Mouse (Mus musculus): ENCODE data around the gene Tas1r1. TPM values are rescaled to one million over a fixed set of nuclear protein-coding genes. Genes with fewer than 3 reads are reported as not detected.
A peak's percentile ranks its signal among the peaks of the same experiment; 100 is the strongest.
"Not testable (repeated sequence)": the region's sequence is repeated elsewhere in the genome, so short reads cannot be mapped to it uniquely, and the experiment has no call there.

Tas1r1 gene
- polyA plus RNA-seq, 1 experiment from 2014 or later = 2.1 TPM

DNA sequence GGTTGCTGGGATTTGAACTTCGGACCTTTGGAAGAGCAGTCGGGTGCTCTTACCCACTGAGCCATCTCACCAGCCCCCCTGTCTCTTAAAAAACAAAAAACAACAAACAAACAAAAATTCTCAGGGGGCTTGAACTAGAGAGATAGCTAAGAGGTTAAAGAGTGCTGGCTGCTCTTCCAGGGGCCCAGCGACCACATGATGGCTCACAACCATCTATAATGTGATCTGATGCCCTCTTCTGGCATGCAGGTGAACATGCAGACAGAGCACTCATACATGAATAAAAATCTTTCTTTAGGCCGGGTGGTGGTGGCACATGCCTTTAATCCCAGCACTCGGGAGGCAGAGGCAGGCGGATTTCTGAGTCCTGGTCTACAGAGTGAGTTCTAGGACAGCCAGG, 1.9 kb downstream of the Tas1r1 start:
- not testable (repeated sequence) for H3K9me3 ChIP-seq (replicated peaks; ENCODE audit: control insufficient read depth, low read length, poor library complexity, severe bottlenecking); H3K4me3 ChIP-seq (ENCODE audit: low read depth, low read length); H3K27me3 ChIP-seq (ENCODE audit: control insufficient read depth, insufficient read depth, low read depth, low read length); H3K36me3 ChIP-seq (ENCODE audit: control insufficient read depth, insufficient read depth, low read length); H3K27ac ChIP-seq (ENCODE audit: low read length); ATAC-seq; H3K9ac ChIP-seq (ENCODE audit: low read depth, low read length); H3K4me1 ChIP-seq (ENCODE audit: control insufficient read depth, insufficient read depth, low read length); H3K4me2 ChIP-seq (ENCODE audit: low read length)
- 89% methylated on average over 6 of the region's 6 CpGs for WGBS

GRCm38 (mm10) chr4:152032922-152033321, 5.4 kb downstream of the Tas1r1 start:
- no peak for ATAC-seq
- peaks cover 16% of the 10 kb centered on the region for H3K4me1 ChIP-seq (ENCODE audit: control insufficient read depth, insufficient read depth, low read length)
- WGBS = 90% methylated on average over 13 of the region's 13 CpGs
- no peaks in the 10 kb centered on the region for H3K27me3 ChIP-seq (ENCODE audit: control insufficient read depth, insufficient read depth, low read depth, low read length)
- H3K27ac ChIP-seq (ENCODE audit: low read length) = no peak overlapping the region
- no peak overlapping the region for H3K9ac ChIP-seq (ENCODE audit: low read depth, low read length)
- H3K36me3 ChIP-seq (ENCODE audit: control insufficient read depth, insufficient read depth, low read length) = no peaks in the 10 kb centered on the region
- no peaks in the 10 kb centered on the region for H3K9me3 ChIP-seq (replicated peaks; ENCODE audit: control insufficient read depth, low read length, poor library complexity, severe bottlenecking)
- H3K4me2 ChIP-seq (ENCODE audit: low read length) = no peak overlapping the region
- no peak overlapping the region for H3K4me3 ChIP-seq (ENCODE audit: low read depth, low read length)

DNA sequence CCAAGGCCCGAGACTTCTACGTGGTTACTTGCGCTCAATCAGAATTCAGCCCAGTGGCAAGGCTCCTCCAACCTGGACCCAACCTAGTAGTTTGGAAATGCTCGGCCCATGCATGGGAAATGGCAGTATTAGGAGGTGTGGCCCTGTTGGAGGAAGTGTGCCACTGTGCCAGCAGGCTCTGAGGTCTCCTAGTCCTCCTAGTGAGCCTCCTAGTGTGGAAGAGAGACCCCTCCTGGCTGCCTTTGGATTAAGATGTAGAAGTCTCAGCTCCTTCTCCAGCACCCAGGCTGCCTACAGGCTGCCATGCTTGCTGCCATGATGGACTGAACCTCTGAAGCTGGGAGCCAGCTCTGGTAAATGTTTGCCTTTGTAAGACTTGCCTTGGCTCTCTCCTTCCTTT, 8.4 kb downstream of the Tas1r1 start:
- ATAC-seq = no peak
- 0 out of 2 replicates have a peak overlapping the region, but pooled peaks have one; percentile 3 for H3K4me2 ChIP-seq (ENCODE audit: low read length)
- no peak overlapping the region for H3K27ac ChIP-seq (ENCODE audit: low read length)
- WGBS = 62% methylated on average over 4 of the region's 4 CpGs
- H3K4me3 ChIP-seq (ENCODE audit: low read depth, low read length) = no peak overlapping the region
- peaks cover 36% of the 10 kb centered on the region for H3K4me1 ChIP-seq (ENCODE audit: control insufficient read depth, insufficient read depth, low read length)
- no peaks in the 10 kb centered on the region for H3K27me3 ChIP-seq (ENCODE audit: control insufficient read depth, insufficient read depth, low read depth, low read length)
- H3K36me3 ChIP-seq (ENCODE audit: control insufficient read depth, insufficient read depth, low read length) = no peaks in the 10 kb centered on the region
- no peak overlapping the region for H3K9ac ChIP-seq (ENCODE audit: low read depth, low read length)
- no peaks in the 10 kb centered on the region for H3K9me3 ChIP-seq (replicated peaks; ENCODE audit: control insufficient read depth, low read length, poor library complexity, severe bottlenecking)

- Histone ChIP-seq H3K27ac (ENCODE audit: low read length) (no peak overlapping the region), H3K9me3 (replicated peaks; ENCODE audit: control insufficient read depth, low read length, poor library complexity, severe bottlenecking) (no peaks in the 10 kb centered on the region), H3K4me3 (ENCODE audit: low read depth, low read length) (no peak overlapping the region), H3K36me3 (ENCODE audit: control insufficient read depth, insufficient read depth, low read length) (no peaks in the 10 kb centered on the region), H3K4me2 (ENCODE audit: low read length) (peak overlapping the region; percentile 93; the same call in 1 of the 2 replicates), H3K9ac (ENCODE audit: low read depth, low read length) (no peak overlapping the region), H3K27me3 (ENCODE audit: control insufficient read depth, insufficient read depth, low read depth, low read length) (no peaks in the 10 kb centered on the region), H3K4me1 (ENCODE audit: control insufficient read depth, insufficient read depth, low read length) (peaks cover 45% of the 10 kb centered on the region)
- 37% methylated on average over 5 of the region's 5 CpGs for WGBS
- no peak for ATAC-seq
Measured at GRCm38 (mm10) chr4:152029087-152029486, 9.3 kb downstream of the Tas1r1 start.

DNA sequence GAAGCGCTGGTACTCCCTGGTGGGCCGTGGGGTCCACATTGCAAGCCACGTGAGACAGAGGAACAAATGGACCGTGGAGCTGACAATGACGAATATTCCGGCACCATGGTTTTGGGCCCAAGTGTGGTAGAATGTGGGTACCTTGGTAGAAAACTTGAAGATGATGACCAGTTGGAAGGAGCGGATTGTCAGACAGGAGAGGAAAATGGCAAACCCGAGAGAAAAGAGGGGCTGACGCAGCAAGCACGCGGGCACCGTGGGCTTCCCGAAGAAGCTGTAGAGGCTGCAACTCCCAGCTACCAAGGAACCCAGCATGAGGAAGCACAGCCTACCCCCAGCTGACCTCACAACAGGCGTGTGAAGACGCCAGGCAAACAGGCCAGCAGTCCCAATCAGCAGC, 9.9 kb downstream of the Tas1r1 start:
- no peak for ATAC-seq
- peak overlapping the region; percentile 93 for H3K4me2 ChIP-seq (ENCODE audit: low read length)
- no peaks in the 10 kb centered on the region for H3K36me3 ChIP-seq (ENCODE audit: control insufficient read depth, insufficient read depth, low read length)
- no peaks in the 10 kb centered on the region for H3K27me3 ChIP-seq (ENCODE audit: control insufficient read depth, insufficient read depth, low read depth, low read length)
- H3K4me1 ChIP-seq (ENCODE audit: control insufficient read depth, insufficient read depth, low read length) = peaks cover 49% of the 10 kb centered on the region
- no peak overlapping the region for H3K27ac ChIP-seq (ENCODE audit: low read length)
- WGBS = 63% methylated on average over 15 of the region's 15 CpGs
- H3K4me3 ChIP-seq (ENCODE audit: low read depth, low read length) = peak overlapping the region; percentile 80
- H3K9me3 ChIP-seq (replicated peaks; ENCODE audit: control insufficient read depth, low read length, poor library complexity, severe bottlenecking) = no peaks in the 10 kb centered on the region
- H3K9ac ChIP-seq (ENCODE audit: low read depth, low read length) = peak overlapping the region; percentile 73

GRCm38 (mm10) chr4:152027524-152027923, 10.8 kb downstream of the Tas1r1 start, which contains the start of gene Zbtb48:
Zbtb48 (minus strand) TSS chr4:152027671.
- Histone ChIP-seq H3K4me2 (ENCODE audit: low read length) (peak within 1 kb of the TSS; percentile 99), H3K36me3 (ENCODE audit: control insufficient read depth, insufficient read depth, low read length) (peaks cover 8% of the 10 kb centered on the region; the same call in 1 of the 2 replicates), H3K4me3 (ENCODE audit: low read depth, low read length) (peak within 1 kb of the TSS; percentile 80), H3K4me1 (ENCODE audit: control insufficient read depth, insufficient read depth, low read length) (peaks cover 49% of the 10 kb centered on the region), H3K27me3 (ENCODE audit: control insufficient read depth, insufficient read depth, low read depth, low read length) (no peaks in the 10 kb centered on the region), H3K9me3 (replicated peaks; ENCODE audit: control insufficient read depth, low read length, poor library complexity, severe bottlenecking) (no peaks in the 10 kb centered on the region), H3K27ac (ENCODE audit: low read length) (peak within 1 kb of the TSS; percentile 79), H3K9ac (ENCODE audit: low read depth, low read length) (peak within 1 kb of the TSS; percentile 84)
- WGBS = 0% methylated on average over 34 of the region's 35 CpGs
- peak; percentile 98 for ATAC-seq

DNA sequence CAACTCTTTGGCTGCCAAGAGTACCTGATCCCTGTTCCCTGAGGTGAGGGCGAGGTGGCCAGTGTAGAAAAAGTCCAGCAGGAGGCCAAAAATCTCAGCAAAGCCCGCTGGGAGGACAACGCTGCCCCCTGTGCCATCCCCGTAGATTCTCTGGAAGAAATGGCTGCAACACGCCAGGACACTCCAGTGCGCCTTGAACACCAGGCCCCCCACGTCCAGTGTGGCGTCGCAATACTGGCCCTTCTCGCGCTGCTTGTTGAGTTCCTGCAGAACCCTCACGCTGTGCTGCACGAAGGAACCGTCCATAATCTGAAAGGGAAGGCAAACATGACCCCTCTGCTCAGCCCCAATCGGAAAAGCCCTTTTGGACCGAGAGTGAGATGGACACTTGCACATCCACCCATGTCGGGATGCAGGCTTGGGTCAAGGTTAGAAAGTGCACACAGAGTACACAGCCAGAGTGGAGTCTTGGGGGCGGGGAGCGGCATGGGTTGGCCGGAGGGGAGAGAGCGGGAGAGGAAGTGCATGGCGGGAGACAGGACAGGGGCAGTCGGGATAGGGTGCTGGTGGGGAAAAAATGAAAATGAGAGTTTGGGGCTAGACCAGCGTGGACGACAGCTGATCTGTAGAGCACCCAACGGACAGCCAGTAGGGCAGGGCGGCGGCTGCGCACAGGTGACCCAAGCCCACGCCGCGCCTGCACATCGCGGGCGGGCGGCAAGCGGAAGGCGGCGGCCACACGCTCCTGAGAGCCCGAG, 11.4 kb downstream of the Tas1r1 start:
- Histone ChIP-seq H3K27me3 (ENCODE audit: control insufficient read depth, insufficient read depth, low read depth, low read length) (no peaks in the 10 kb centered on the region), H3K36me3 (ENCODE audit: control insufficient read depth, insufficient read depth, low read length) (peaks cover 13% of the 10 kb centered on the region; the same call in 1 of the 2 replicates), H3K4me3 (ENCODE audit: low read depth, low read length) (peak overlapping the region; percentile 80), H3K27ac (ENCODE audit: low read length) (peak overlapping the region; percentile 79), H3K4me1 (ENCODE audit: control insufficient read depth, insufficient read depth, low read length) (peaks cover 49% of the 10 kb centered on the region), H3K4me2 (ENCODE audit: low read length) (peak overlapping the region; percentile 99), H3K9ac (ENCODE audit: low read depth, low read length) (peak overlapping the region; percentile 84), H3K9me3 (replicated peaks; ENCODE audit: control insufficient read depth, low read length, poor library complexity, severe bottlenecking) (no peaks in the 10 kb centered on the region)
- whole genome bisulfite sequencing = 2% methylated on average over 33 of the region's 41 CpGs
- ATAC-seq = peak; percentile 73

GRCm38 (mm10) chr4:152024525-152024924, 13.8 kb downstream of the Tas1r1 start:
- no peaks in the 10 kb centered on the region for H3K27me3 ChIP-seq (ENCODE audit: control insufficient read depth, insufficient read depth, low read depth, low read length)
- H3K9ac ChIP-seq (ENCODE audit: low read depth, low read length) = no peak overlapping the region
- no peak overlapping the region for H3K4me3 ChIP-seq (ENCODE audit: low read depth, low read length)
- H3K36me3 ChIP-seq (ENCODE audit: control insufficient read depth, insufficient read depth, low read length) = peaks cover 34% of the 10 kb centered on the region
- no peak overlapping the region for H3K27ac ChIP-seq (ENCODE audit: low read length)
- H3K4me2 ChIP-seq (ENCODE audit: low read length) = no peak overlapping the region
- 91% methylated on average over 11 of the region's 11 CpGs for WGBS
- ATAC-seq = no peak
- peaks cover 44% of the 10 kb centered on the region for H3K4me1 ChIP-seq (ENCODE audit: control insufficient read depth, insufficient read depth, low read length)
- H3K9me3 ChIP-seq (replicated peaks; ENCODE audit: control insufficient read depth, low read length, poor library complexity, severe bottlenecking) = no peaks in the 10 kb centered on the region

DNA sequence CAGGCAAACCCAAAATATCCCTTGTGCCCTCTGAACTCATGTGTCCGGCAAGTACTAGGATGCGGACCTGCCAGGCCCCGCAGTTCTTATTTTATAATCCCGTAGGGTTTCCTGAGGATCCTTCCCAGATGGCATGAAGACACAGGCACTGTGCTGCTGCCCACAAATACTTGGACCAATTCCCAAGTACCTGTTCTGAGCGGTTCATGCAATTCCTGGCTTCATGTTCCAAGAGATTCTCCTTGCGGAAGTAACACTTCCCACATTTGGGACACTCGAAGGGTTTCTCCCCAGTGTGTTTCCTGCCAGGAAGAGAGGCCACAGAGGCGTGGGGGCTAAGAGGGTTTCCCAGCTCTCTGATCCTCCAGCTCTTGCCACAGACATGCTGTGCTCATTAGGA, 15.9 kb downstream of the Tas1r1 start:
- WGBS = 86% methylated on average over 8 of the region's 8 CpGs
- no peaks in the 10 kb centered on the region for H3K9me3 ChIP-seq (replicated peaks; ENCODE audit: control insufficient read depth, low read length, poor library complexity, severe bottlenecking)
- ATAC-seq = no peak
- H3K4me2 ChIP-seq (ENCODE audit: low read length) = no peak overlapping the region
- peaks cover 42% of the 10 kb centered on the region for H3K36me3 ChIP-seq (ENCODE audit: control insufficient read depth, insufficient read depth, low read length)
- no peak overlapping the region for H3K9ac ChIP-seq (ENCODE audit: low read depth, low read length)
- H3K4me1 ChIP-seq (ENCODE audit: control insufficient read depth, insufficient read depth, low read length) = peaks cover 32% of the 10 kb centered on the region
- H3K27ac ChIP-seq (ENCODE audit: low read length) = no peak overlapping the region
- no peak overlapping the region for H3K4me3 ChIP-seq (ENCODE audit: low read depth, low read length)
- no peaks in the 10 kb centered on the region for H3K27me3 ChIP-seq (ENCODE audit: control insufficient read depth, insufficient read depth, low read depth, low read length)

Data from midbrain, embryonic 16.5 days (tissue).